Mouse (Mus musculus) intestine, postnatal 0 days (tissue): Measurements from ENCODE around the gene Pard3. TPM values are rescaled to one million over a fixed set of nuclear protein-coding genes. Genes with fewer than 3 reads are reported as not detected.

Source experiments
- ATAC-seq: fragments of 200-750 bp; cut with Nextera tagmentation; 2 replicates; pipeline ENCODE4 v1.8.0; 2017; ENCODE audit warnings: mild to moderate bottlenecking, moderate TSS enrichment, moderate library complexity
- H3K27ac ChIP-seq: fragments of 300-500 bp; sonication (generic); 2 replicates; pipeline ENCODE4 v1.5.1; 2014; ENCODE audit warnings: mild to moderate bottlenecking, low read depth, low read length, moderate library complexity
- H3K27me3 ChIP-seq: fragments of 300-500 bp; sonication (generic); replicated peaks from 2 replicates; pipeline ENCODE4 v1.6.1; 2014; ENCODE audit warnings: low read length, mixed read lengths; ENCODE audit not compliant: control insufficient read depth, insufficient read depth
- H3K36me3 ChIP-seq: fragments of 300-500 bp; sonication (generic); 2 replicates; pipeline ENCODE4 v1.6.1; 2014; ENCODE audit warnings: mild to moderate bottlenecking, moderate library complexity; ENCODE audit not compliant: control insufficient read depth, insufficient read depth
- H3K4me1 ChIP-seq: fragments of 300-500 bp; sonication (generic); replicated peaks from 2 replicates; pipeline ENCODE4 v1.6.1; 2014; ENCODE audit warnings: antibody characterized with exemption, low read length, mixed read lengths; ENCODE audit not compliant: control insufficient read depth, insufficient read depth
- H3K4me2 ChIP-seq: fragments of 300-500 bp; sonication (generic); replicated peaks from 2 replicates; pipeline ENCODE4 v1.6.1; 2014; ENCODE audit warnings: low read depth, mild to moderate bottlenecking, moderate library complexity
- H3K4me3 ChIP-seq: fragments of 300-500 bp; sonication (generic); 2 replicates; pipeline ENCODE4 v1.5.1; 2014; ENCODE audit warnings: low read depth, low read length
- H3K9ac ChIP-seq: fragments of 300-500 bp; sonication (generic); 2 replicates; pipeline ENCODE4 v1.6.1; 2014; ENCODE audit warnings: mild to moderate bottlenecking, low read depth, low read length
- H3K9me3 ChIP-seq: fragments of 300-500 bp; sonication (generic); 2 replicates; pipeline ENCODE4 v1.6.1; 2016; ENCODE audit warnings: mixed run types; ENCODE audit not compliant: control insufficient read depth
- CTCF ChIP-seq: sonication (generic); IDR thresholded peaks from 2 replicates; pipeline ENCODE4 v1.5.1; 2016; ENCODE audit warnings: low read depth, mild to moderate bottlenecking, control low read depth, antibody characterized with exemption, moderate library complexity
- WGBS: fragments of 180-500 bp; shearing (Covaris S2); extraction: QIAGEN DNeasy Blood & Tissue Kit; methylation state at CpG from one replicate; pipeline ENCODE4 v1.1.7; 2014; 5-methylcytosine and 5-hydroxymethylcytosine counted together
- polyA plus RNA-seq: library from polyadenylated mRNA; unstranded; fragments of >200 nt; fragmentation: Nextera tagmentation; extraction: Ambion mirVana; gene quantifications from 2 replicates; pipeline ENCODE4 v1.2.1, GENCODE M21; 2015

Pard3 gene
- polyA plus RNA-seq, 1 experiment from 2014 or later: 12.5 TPM

DNA sequence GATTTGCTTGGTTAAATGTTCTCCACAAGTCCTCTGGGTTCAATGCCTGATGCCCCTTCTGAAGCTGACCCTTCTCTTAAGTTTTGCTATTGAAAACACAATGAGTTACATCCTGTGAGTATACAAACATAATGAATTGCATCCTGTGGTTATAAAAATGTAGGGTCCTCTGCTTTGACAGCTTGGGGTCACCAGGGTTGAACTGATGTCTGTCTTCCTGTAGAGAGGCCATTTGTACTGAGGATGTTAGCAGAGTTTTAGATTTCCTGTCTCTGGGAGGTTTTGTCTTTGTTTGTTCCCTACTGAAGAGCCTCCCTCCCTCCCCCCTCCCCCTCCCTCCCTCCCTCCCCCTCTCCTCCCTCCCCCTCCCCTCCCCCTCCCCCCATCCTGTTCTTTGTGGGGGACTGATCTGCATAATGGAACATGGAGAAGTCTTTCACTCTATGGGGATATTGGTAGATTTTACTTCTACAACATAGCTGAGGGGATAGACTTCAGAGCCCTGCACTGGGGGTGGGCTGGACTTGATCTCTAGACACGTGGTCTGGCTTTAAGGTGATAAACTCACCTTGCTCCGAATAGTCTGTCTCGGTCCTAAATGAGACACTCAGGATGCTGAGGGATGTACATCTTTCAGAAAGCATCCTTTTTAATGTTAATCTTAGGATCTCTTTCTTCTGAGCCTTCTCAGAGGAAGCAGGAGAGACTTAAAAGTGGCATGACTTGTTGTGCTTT is 261.3 kb downstream of the Pard3 start:
- 69% methylated on average over 3 of the region's 3 CpGs for WGBS
- Histone ChIP-seq H3K27me3 (no peaks in the 10 kb centered on the region), H3K9ac (no peak overlapping the region), H3K9me3 (no peaks in the 10 kb centered on the region), H3K4me2 (no peak overlapping the region), H3K36me3 (no peaks in the 10 kb centered on the region), H3K27ac (no peak overlapping the region), H3K4me1 (no peaks in the 10 kb centered on the region), H3K4me3 (no peak overlapping the region)
- ATAC-seq: no peak
- no peak for TF ChIP-seq CTCF

- no peak for ATAC-seq
- H3K9ac ChIP-seq: no peak overlapping the region
- WGBS: 65% methylated on average over 5 of the region's 5 CpGs
Observed at GRCm38 (mm10) chr8:127325749-127326148, 262.1 kb downstream of the Pard3 start.

GRCm38 (mm10) chr8:127330258-127331187 is 266.8 kb downstream of the Pard3 start:
- 73% methylated on average over 12 of the region's 12 CpGs for whole genome bisulfite sequencing
- Histone ChIP-seq H3K4me2 (no peak overlapping the region), H3K9ac (no peak overlapping the region), H3K9me3 (no peaks in the 10 kb centered on the region), H3K27me3 (no peaks in the 10 kb centered on the region), H3K36me3 (no peaks in the 10 kb centered on the region), H3K4me1 (no peaks in the 10 kb centered on the region), H3K4me3 (no peak overlapping the region), H3K27ac (no peak overlapping the region)
- TF ChIP-seq CTCF: no peak
- no peak for ATAC-seq

More at GRCm38 (mm10) chr8:127325749-127326148, 262.1 kb downstream of the Pard3 start:
- Histone ChIP-seq H3K27ac (no peak overlapping the region), H3K4me2 (no peak overlapping the region), H3K36me3 (no peaks in the 10 kb centered on the region), H3K9me3 (no peaks in the 10 kb centered on the region), H3K4me1 (no peaks in the 10 kb centered on the region), H3K4me3 (no peak overlapping the region), H3K27me3 (no peaks in the 10 kb centered on the region)
- TF ChIP-seq CTCF: no peak

- Histone ChIP-seq H3K9ac (no peak overlapping the region), H3K36me3 (no peaks in the 10 kb centered on the region), H3K4me2 (no peak overlapping the region), H3K27me3 (no peaks in the 10 kb centered on the region), H3K4me1 (no peaks in the 10 kb centered on the region), H3K9me3 (no peaks in the 10 kb centered on the region), H3K27ac (no peak overlapping the region), H3K4me3 (no peak overlapping the region)
- WGBS: 100% methylated on average over 1 of the region's 1 CpGs
- TF ChIP-seq CTCF: peak; percentile 89
- ATAC-seq: no peak
Observed at GRCm38 (mm10) chr8:127331751-127332150, 268.1 kb downstream of the Pard3 start.

GRCm38 (mm10) chr8:127335216-127335615 is 271.5 kb downstream of the Pard3 start:
- no peak for TF ChIP-seq CTCF
- no peaks in the 10 kb centered on the region for H3K4me1 ChIP-seq
- H3K4me2 ChIP-seq: no peak overlapping the region
- WGBS: 94% methylated on average over 1 of the region's 1 CpGs
- H3K27ac ChIP-seq: no peak overlapping the region
- H3K9ac ChIP-seq: no peak overlapping the region
- no peak for ATAC-seq
- H3K36me3 ChIP-seq: no peaks in the 10 kb centered on the region
- H3K9me3 ChIP-seq: no peaks in the 10 kb centered on the region
- no peaks in the 10 kb centered on the region for H3K27me3 ChIP-seq
- no peak overlapping the region for H3K4me3 ChIP-seq

- Histone ChIP-seq H3K27ac (no peak overlapping the region), H3K36me3 (no peaks in the 10 kb centered on the region), H3K4me2 (no peak overlapping the region), H3K9me3 (no peaks in the 10 kb centered on the region), H3K4me3 (no peak overlapping the region), H3K4me1 (no peaks in the 10 kb centered on the region), H3K9ac (no peak overlapping the region), H3K27me3 (no peaks in the 10 kb centered on the region)
- no peak for TF ChIP-seq CTCF
- WGBS: 92% methylated on average over 11 of the region's 11 CpGs
- ATAC-seq: no peak
Observed at GRCm38 (mm10) chr8:127338183-127338582, 274.5 kb downstream of the Pard3 start.
